Mouse (Mus musculus) urinary bladder, postnatal 25 days (tissue): ENCODE data around the gene Gprc5c.

Experiments
- DNase-seq: peaks from one replicate; pipeline ENCODE4 v3.0.0; 2022; ENCODE audit warnings: low spot score

Gene Gprc5c

GRCm38 (mm10) chr11:114912847-114913246 is 61.9 kb downstream of the Gprc5c start:
- DNase-seq = peak; percentile 60

GRCm38 (mm10) chr11:114914978-114915377 is 64.0 kb downstream of the Gprc5c start:
- DNase-seq = no peak

DNA sequence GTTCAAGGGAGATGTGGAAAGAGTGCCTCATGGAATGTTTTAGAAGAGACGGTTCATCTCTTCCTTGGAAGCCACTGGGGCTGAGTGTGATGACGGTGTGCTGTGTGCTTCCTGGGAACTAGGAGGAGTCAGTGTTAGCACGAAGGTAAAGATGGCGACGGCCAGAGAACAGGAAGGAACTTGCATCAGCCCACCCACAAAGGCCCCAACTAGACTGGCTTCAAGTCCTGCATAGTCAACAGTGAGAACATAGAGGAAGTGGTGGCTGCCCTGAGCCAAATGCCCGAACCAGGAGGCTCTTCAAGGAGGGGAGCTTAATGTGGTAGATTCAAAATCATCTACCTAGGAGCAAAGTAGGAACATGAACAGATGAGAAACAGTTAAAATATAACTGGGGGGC is 66.2 kb downstream of the Gprc5c start:
- no peak for DNase-seq
